Mouse (Mus musculus): ENCODE measurements around the gene Pced1b. TPM values are rescaled to one million over a fixed set of nuclear protein-coding genes. Genes with fewer than 3 reads are reported as not detected.
"Not testable (repeated sequence)": the region's sequence is repeated elsewhere in the genome, so short reads cannot be mapped to it uniquely, and the experiment has no call there.

Gene Pced1b
- polyA plus RNA-seq, 1 experiment from 2014 or later: 5.7 TPM

DNA sequence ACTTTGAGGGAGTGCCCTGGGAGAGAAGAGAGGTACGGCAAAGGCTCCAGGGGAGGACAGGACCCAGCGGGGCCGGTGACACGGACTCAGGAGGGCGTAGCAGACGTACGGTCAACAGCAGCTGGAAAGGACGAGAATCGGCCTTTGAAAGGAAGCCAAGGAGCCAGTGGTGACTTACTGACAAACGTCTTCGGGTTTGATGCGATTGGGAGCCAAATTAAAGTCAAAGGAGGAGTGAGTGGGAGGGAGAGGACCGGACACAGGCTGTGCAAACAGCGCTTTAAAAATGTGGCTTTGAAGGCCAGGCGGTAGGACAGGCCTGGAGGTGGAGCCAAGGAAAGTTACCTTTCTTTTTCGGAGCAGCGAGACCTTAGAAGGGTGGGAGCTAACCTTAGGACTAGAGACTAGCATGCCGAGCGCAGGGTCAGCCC is 129.9 kb downstream of the Pced1b start:
- H3K36me3 ChIP-seq (ENCODE audit: control insufficient read depth, insufficient read depth, low read length): no peaks in the 10 kb centered on the region
- ATAC-seq (replicated peaks; ENCODE audit: low FRiP score, low TSS enrichment, low read depth): peak; percentile 51; the same call in 1 of the 2 replicates
- H3K4me2 ChIP-seq (ENCODE audit: low read length): peak overlapping the region; percentile 38
- peak overlapping the region; percentile 21 for H3K4me3 ChIP-seq (ENCODE audit: low read depth, low read length)
- H3K27ac ChIP-seq (ENCODE audit: low read depth): peak overlapping the region; percentile 23; the same call in 1 of the 2 replicates
- H3K9me3 ChIP-seq (ENCODE audit: control insufficient read depth, low read length): no peaks in the 10 kb centered on the region
- WGBS: 26% methylated on average over 19 of the region's 19 CpGs
- peak overlapping the region; percentile 8; the same call in 1 of the 2 replicates for H3K9ac ChIP-seq (ENCODE audit: low read length)
- H3K4me1 ChIP-seq (replicated peaks; ENCODE audit: control insufficient read depth, insufficient read depth, low read length): peaks cover 13% of the 10 kb centered on the region; the same call in 1 of the 2 replicates
- H3K27me3 ChIP-seq (replicated peaks; ENCODE audit: control insufficient read depth, insufficient read depth, low read length): no peaks in the 10 kb centered on the region
- peak; percentile 66 for DNase-seq (ENCODE audit: low spot score)

DNA sequence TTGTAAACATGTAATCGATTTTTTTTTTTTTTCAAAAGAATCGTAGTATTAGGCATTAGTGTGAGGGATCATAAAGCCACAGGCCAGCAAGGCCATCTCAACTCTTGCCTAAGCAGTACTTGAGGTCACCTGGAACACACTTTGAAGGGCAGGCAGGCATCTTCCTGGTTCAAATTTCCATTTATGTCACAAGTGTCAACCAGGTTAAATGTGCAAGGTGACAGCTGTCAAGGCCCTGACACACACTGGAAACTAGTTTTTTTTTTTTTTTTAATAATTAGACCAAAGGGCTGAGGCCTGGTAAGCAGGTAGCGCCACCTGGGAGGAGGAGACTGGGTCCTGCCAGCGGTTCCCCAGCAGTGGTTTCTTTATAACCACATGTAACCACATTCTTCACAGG is 131.2 kb downstream of the Pced1b start:
- H3K4me3 ChIP-seq (ENCODE audit: low read depth, low read length): no peak overlapping the region
- H3K9ac ChIP-seq (ENCODE audit: low read length): no peak overlapping the region
- H3K9me3 ChIP-seq (ENCODE audit: control insufficient read depth, low read length): no peaks in the 10 kb centered on the region
- DNase-seq (ENCODE audit: low spot score) (no peak), ATAC-seq (replicated peaks; ENCODE audit: low FRiP score, low TSS enrichment, low read depth) (no peak)
- H3K27ac ChIP-seq (ENCODE audit: low read depth): no peak overlapping the region
- no peaks in the 10 kb centered on the region for H3K36me3 ChIP-seq (ENCODE audit: control insufficient read depth, insufficient read depth, low read length)
- no peaks in the 10 kb centered on the region for H3K27me3 ChIP-seq (replicated peaks; ENCODE audit: control insufficient read depth, insufficient read depth, low read length)
- no peak overlapping the region; the same call in 1 of the 2 replicates for H3K4me2 ChIP-seq (ENCODE audit: low read length)
- 76% methylated on average over 4 of the region's 4 CpGs for WGBS
- 0 out of 2 replicates have a peak, but pooled peaks cover 6% of the 10 kb centered on the region for H3K4me1 ChIP-seq (replicated peaks; ENCODE audit: control insufficient read depth, insufficient read depth, low read length)

DNA sequence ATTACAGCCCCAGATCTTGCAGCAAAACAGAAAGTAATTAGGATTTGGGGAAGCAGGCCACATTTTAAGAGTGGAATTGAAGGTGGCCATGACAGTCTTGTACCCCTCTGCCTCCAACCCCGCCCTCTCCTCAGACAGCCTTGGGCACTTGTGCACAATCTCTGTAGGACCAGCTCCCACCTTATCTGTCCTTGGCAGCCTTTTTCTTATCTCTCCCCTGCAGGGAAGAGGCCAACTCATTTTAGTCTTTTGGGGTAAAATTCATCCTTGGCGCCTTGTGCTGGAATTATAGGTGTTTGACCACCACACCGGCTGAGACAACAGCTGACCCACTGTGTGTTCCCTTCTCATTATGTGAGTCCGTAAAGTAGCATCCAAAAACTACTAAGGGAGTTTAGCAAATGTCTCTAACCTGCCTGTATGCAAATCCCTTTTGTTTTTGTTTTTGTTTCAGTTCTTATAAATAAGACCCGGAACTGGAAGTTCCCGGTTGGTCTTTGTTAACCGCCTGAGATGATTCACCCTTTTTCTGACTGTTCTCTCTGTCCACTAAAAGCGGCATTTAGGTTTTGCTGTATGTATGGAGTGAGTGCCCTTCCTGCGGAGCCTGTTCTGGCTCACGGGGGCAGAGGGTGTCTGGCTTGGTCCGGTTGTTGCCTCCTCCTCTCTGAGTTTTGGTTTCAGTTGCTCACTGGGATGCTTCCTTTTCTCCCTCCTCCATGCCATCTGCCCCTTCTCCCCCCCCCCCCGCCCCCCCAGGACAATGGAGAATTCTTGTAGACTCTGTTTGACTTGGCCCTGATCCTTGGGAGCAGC is 132.8 kb downstream of the Pced1b start:
- DNase-seq (ENCODE audit: low spot score): no peak
- H3K4me3 ChIP-seq (ENCODE audit: low read depth, low read length): no peak overlapping the region
- H3K4me1 ChIP-seq (replicated peaks; ENCODE audit: control insufficient read depth, insufficient read depth, low read length): no peaks in the 10 kb centered on the region
- no peak overlapping the region for H3K4me2 ChIP-seq (ENCODE audit: low read length)
- H3K9me3 ChIP-seq (ENCODE audit: control insufficient read depth, low read length): no peaks in the 10 kb centered on the region
- no peaks in the 10 kb centered on the region for H3K36me3 ChIP-seq (ENCODE audit: control insufficient read depth, insufficient read depth, low read length)
- no peaks in the 10 kb centered on the region for H3K27me3 ChIP-seq (replicated peaks; ENCODE audit: control insufficient read depth, insufficient read depth, low read length)
- 76% methylated on average over 11 of the region's 12 CpGs for WGBS
- no peak overlapping the region for H3K9ac ChIP-seq (ENCODE audit: low read length)
- ATAC-seq (replicated peaks; ENCODE audit: low FRiP score, low TSS enrichment, low read depth): no peak
- H3K27ac ChIP-seq (ENCODE audit: low read depth): no peak overlapping the region

DNA sequence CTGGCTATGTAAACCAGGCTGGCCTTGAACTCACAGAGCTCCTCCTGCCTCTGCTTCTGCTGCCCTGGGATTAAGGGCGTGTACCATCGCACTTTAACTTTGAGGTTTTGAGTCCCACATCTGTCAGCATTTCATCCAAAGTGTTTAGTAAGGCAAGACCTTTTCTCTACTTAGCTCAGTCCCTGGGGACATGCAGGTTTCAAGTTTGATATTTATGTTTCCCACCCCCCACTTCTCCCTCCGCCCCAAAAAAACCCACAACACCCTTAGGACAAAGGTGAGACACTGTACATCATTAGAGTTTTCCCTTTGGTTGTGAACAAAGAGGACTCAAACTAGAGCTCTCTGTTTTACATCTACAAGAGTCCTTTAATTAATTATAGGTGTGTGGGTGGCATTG is 135.7 kb downstream of the Pced1b start:
- Histone ChIP-seq H3K27me3 (replicated peaks; ENCODE audit: control insufficient read depth, insufficient read depth, low read length) (no peaks in the 10 kb centered on the region), H3K27ac (ENCODE audit: low read depth) (no peak overlapping the region), H3K4me1 (replicated peaks; ENCODE audit: control insufficient read depth, insufficient read depth, low read length) (no peaks in the 10 kb centered on the region), H3K9me3 (ENCODE audit: control insufficient read depth, low read length) (no peaks in the 10 kb centered on the region), H3K4me2 (ENCODE audit: low read length) (no peak overlapping the region), H3K4me3 (ENCODE audit: low read depth, low read length) (no peak overlapping the region), H3K9ac (ENCODE audit: low read length) (no peak overlapping the region), H3K36me3 (ENCODE audit: control insufficient read depth, insufficient read depth, low read length) (no peaks in the 10 kb centered on the region)
- WGBS: 93% methylated on average over 3 of the region's 3 CpGs
- DNase-seq (ENCODE audit: low spot score) (no peak), ATAC-seq (replicated peaks; ENCODE audit: low FRiP score, low TSS enrichment, low read depth) (no peak)

DNA sequence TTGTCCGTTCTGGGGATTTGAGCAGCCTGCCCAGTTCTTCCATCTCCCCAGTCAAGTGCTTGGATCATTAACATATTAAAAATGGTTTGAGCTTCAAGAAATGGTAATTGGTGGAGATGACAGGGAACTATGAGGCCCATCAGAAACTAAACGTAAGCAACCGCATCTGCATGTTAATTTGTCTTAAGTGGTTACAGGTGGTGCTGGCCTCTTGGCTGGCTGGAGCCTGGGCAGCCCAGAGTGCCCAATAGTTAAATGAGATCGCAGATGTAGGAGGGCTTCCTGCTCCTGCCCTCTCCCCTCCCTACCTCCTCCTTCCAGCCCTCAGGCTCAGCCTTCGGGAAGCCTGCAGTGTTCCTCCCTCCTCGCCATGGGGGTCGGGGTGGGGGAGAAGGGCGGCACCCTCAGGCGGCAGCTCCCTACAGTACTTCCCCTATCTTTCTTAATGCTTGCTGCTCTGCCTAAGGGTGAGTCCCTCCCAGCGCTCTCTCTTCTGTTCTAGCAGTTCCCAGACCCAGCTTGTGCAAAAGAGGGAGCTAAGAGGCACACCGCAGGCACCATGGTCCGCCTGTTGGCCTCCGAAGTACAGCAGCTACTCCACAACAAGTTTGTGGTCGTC is 136.7 kb downstream of the Pced1b start:
- no peaks in the 10 kb centered on the region for H3K27me3 ChIP-seq (replicated peaks; ENCODE audit: control insufficient read depth, insufficient read depth, low read length)
- WGBS: 84% methylated on average over 12 of the region's 14 CpGs

DNA sequence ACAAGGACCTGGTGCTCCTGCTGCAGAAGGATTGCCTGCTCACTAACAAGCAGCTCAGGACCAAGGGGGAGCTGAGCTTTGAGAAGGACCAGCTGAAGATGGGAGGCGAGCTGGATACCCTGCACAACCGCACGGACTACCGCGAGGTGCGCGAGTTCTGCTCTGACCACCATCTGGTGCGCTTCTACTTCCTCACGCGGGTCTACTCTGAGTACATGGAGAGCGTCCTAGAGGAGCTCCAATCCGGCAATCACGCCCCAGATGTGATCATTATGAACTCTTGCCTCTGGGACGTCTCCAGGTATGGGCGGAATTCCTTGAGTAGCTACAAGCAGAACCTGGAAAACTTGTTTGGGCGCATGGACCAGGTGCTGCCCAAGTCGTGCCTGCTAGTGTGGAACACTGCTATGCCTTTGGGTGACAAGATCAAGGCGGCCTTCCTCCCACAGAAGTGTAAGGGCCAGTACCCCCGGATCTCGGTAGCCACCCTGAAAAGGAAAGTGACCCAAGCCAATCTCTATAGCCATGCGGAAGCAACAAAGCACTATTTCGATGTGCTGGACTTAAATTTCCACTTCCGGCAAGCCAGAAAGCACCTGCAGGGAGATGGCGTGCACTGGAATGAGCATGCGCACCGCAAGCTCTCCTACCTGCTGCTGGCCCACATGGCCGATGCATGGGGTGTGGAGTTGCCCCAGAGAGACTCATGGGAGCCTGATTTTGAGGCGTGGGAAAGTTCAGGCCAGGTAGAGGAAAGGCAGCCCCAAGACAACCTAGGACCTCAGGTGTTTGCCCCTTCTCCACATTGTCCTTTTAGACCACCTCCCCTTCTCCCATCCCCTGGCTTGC is 137.5 kb downstream of the Pced1b start:
- H3K9ac ChIP-seq (ENCODE audit: low read length): no peak overlapping the region
- DNase-seq (ENCODE audit: low spot score): no peak
- 95% methylated on average over 28 of the region's 28 CpGs for WGBS
- ATAC-seq (replicated peaks; ENCODE audit: low FRiP score, low TSS enrichment, low read depth): no peak
- no peaks in the 10 kb centered on the region for H3K4me1 ChIP-seq (replicated peaks; ENCODE audit: control insufficient read depth, insufficient read depth, low read length)
- H3K4me3 ChIP-seq (ENCODE audit: low read depth, low read length): no peak overlapping the region
- no peak overlapping the region for H3K4me2 ChIP-seq (ENCODE audit: low read length)
- no peaks in the 10 kb centered on the region for H3K9me3 ChIP-seq (ENCODE audit: control insufficient read depth, low read length)
- no peaks in the 10 kb centered on the region for H3K27me3 ChIP-seq (replicated peaks; ENCODE audit: control insufficient read depth, insufficient read depth, low read length)
- no peaks in the 10 kb centered on the region for H3K36me3 ChIP-seq (ENCODE audit: control insufficient read depth, insufficient read depth, low read length)
- no peak overlapping the region for H3K27ac ChIP-seq (ENCODE audit: low read depth)

More for the DNA sequence above, 136.7 kb downstream of the Pced1b start:
- no peaks in the 10 kb centered on the region for H3K4me1 ChIP-seq (replicated peaks; ENCODE audit: control insufficient read depth, insufficient read depth, low read length)
- no peaks in the 10 kb centered on the region for H3K36me3 ChIP-seq (ENCODE audit: control insufficient read depth, insufficient read depth, low read length)
- no peak overlapping the region for H3K4me3 ChIP-seq (ENCODE audit: low read depth, low read length)
- DNase-seq (ENCODE audit: low spot score) (no peak), ATAC-seq (replicated peaks; ENCODE audit: low FRiP score, low TSS enrichment, low read depth) (no peak)
- H3K9me3 ChIP-seq (ENCODE audit: control insufficient read depth, low read length): no peaks in the 10 kb centered on the region
- no peak overlapping the region for H3K27ac ChIP-seq (ENCODE audit: low read depth)
- H3K4me2 ChIP-seq (ENCODE audit: low read length): no peak overlapping the region
- no peak overlapping the region for H3K9ac ChIP-seq (ENCODE audit: low read length)

DNA sequence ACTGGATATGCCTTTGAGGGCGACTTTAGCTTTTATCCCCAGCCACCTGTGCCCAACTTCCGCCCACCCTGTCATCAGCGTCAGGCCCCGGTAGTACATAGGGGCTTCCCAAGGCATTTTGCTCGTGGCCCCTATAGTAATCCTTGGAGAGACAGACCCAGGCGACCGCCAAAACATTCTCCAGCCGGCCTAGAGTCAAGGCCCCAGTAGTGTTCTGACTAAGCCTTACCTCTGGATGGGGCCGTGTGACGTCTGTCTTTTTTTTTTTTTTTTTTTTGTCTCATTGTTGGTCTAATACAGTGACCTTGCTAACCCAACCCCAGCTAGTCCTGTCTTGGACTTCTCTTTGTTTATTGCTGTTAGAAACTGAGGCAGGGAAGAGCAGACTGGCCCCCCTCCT is 138.3 kb downstream of the Pced1b start:
- 95% methylated on average over 10 of the region's 10 CpGs for WGBS
- H3K9me3 ChIP-seq (ENCODE audit: control insufficient read depth, low read length); DNase-seq (ENCODE audit: low spot score): not testable (repeated sequence)

DNA sequence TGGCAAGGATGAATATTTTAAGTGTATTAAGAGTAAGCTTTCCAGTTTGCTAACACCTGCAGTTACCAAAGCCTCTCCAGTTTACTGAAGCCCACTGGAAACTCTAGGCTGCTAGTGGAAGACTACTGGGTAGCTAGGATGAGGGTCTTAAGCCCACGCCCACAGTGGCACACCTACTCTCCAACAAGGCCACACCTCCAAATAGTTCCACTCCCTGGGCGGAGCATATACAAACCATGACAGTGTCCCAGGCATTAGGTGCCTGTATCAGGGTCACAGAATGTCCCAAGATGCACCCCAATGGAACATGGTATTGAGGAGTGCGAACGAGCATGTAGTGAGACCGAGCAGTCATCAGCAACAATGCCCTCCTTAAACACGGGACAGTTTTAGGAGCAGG is 140.9 kb downstream of the Pced1b start:
- Histone ChIP-seq H3K4me3 (ENCODE audit: low read depth, low read length) (no peak overlapping the region), H3K4me1 (replicated peaks; ENCODE audit: control insufficient read depth, insufficient read depth, low read length) (no peaks in the 10 kb centered on the region), H3K9ac (ENCODE audit: low read length) (no peak overlapping the region), H3K9me3 (ENCODE audit: control insufficient read depth, low read length) (no peaks in the 10 kb centered on the region), H3K4me2 (ENCODE audit: low read length) (no peak overlapping the region), H3K27ac (ENCODE audit: low read depth) (no peak overlapping the region), H3K36me3 (ENCODE audit: control insufficient read depth, insufficient read depth, low read length) (no peaks in the 10 kb centered on the region), H3K27me3 (replicated peaks; ENCODE audit: control insufficient read depth, insufficient read depth, low read length) (no peaks in the 10 kb centered on the region)
- no peak for DNase-seq (ENCODE audit: low spot score)
- no peak for ATAC-seq (replicated peaks; ENCODE audit: low FRiP score, low TSS enrichment, low read depth)
- WGBS: 91% methylated on average over 6 of the region's 6 CpGs

More for the DNA sequence above, 138.3 kb downstream of the Pced1b start:
- H3K4me3 ChIP-seq (ENCODE audit: low read depth, low read length); H3K36me3 ChIP-seq (ENCODE audit: control insufficient read depth, insufficient read depth, low read length); H3K27me3 ChIP-seq (replicated peaks; ENCODE audit: control insufficient read depth, insufficient read depth, low read length); ATAC-seq (replicated peaks; ENCODE audit: low FRiP score, low TSS enrichment, low read depth); H3K4me2 ChIP-seq (ENCODE audit: low read length); H3K27ac ChIP-seq (ENCODE audit: low read depth); H3K9ac ChIP-seq (ENCODE audit: low read length); H3K4me1 ChIP-seq (replicated peaks; ENCODE audit: control insufficient read depth, insufficient read depth, low read length): not testable (repeated sequence)
